Mouse (Mus musculus) limb, embryonic 13.5 days (tissue): Measurements from ENCODE around the gene A030005K14Rik. TPM values are rescaled to one million over a fixed set of nuclear protein-coding genes. Genes with fewer than 3 reads are reported as not detected.

ENCODE experiments used
- ATAC-seq: fragments of 200-750 bp; cut with Nextera tagmentation; 2 replicates; pipeline ENCODE4 v1.8.0; 2017; ENCODE audit warnings: low read depth, moderate number of reproducible peaks, moderate TSS enrichment; ENCODE audit not compliant: low FRiP score
- H3K27ac ChIP-seq: fragments of 300-500 bp; sonication (generic); 2 replicates; pipeline ENCODE4 v1.5.1; 2015; ENCODE audit warnings: inconsistent platforms, mild to moderate bottlenecking, moderate library complexity
- H3K27me3 ChIP-seq: fragments of 300-500 bp; sonication (generic); 2 replicates; pipeline ENCODE4 v1.6.1; 2015; ENCODE audit warnings: mild to moderate bottlenecking, inconsistent platforms
- H3K36me3 ChIP-seq: fragments of 300-500 bp; sonication (generic); 2 replicates; pipeline ENCODE4 v1.6.1; 2015; ENCODE audit warnings: inconsistent platforms, mild to moderate bottlenecking, moderate library complexity
- H3K4me1 ChIP-seq: fragments of 300-500 bp; sonication (generic); 2 replicates; pipeline ENCODE4 v1.6.1; 2015; ENCODE audit warnings: inconsistent platforms
- H3K4me2 ChIP-seq: fragments of 300-500 bp; sonication (generic); replicated peaks from 2 replicates; pipeline ENCODE4 v1.6.1; 2015; ENCODE audit warnings: inconsistent platforms, mild to moderate bottlenecking, moderate library complexity
- H3K4me3 ChIP-seq: fragments of 300-500 bp; sonication (generic); 2 replicates; pipeline ENCODE4 v1.5.1; 2015; ENCODE audit warnings: moderate library complexity, mild to moderate bottlenecking, inconsistent platforms
- H3K9ac ChIP-seq: fragments of 300-500 bp; sonication (generic); 2 replicates; pipeline ENCODE4 v1.6.1; 2015; ENCODE audit warnings: mild to moderate bottlenecking, inconsistent platforms
- H3K9me3 ChIP-seq: fragments of 300-500 bp; sonication (generic); 2 replicates; pipeline ENCODE4 v1.6.1; 2016; ENCODE audit warnings: inconsistent platforms
- WGBS: fragments of 180-500 bp; shearing (Covaris S2); methylation state at CpG from one replicate; pipeline ENCODE4 v1.1.7; 2015; 5-methylcytosine and 5-hydroxymethylcytosine counted together
- polyA plus RNA-seq: library from polyadenylated mRNA; unstranded; fragments of >200 nt; fragmentation: Nextera tagmentation; extraction: Ambion mirVana; gene quantifications from 2 replicates; pipeline ENCODE4 v1.2.1, GENCODE M21; 2015

A030005K14Rik gene
- polyA plus RNA-seq, 1 experiment from 2014 or later, result not detected

DNA sequence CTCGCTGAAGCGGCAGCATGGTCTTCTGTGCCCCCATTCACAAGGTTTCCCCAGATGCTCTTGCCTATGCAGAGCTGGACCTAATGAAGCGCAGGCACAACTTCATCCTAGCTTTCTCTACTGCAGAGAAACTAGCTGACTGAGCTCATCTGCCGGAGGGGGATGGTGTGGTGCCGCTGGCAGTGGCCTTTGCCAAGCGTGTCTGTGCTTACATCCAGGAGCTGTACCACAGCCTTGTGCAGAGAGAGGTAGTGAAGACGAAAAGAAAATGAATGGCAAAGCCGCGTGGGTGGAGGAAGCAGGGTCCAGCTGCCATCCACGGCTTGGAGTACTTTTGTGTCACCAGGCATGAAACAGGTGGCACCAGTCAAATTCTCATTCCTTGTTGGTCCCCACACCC is 8.0 kb upstream of the A030005K14Rik start:
- WGBS, result 86% methylated on average over 10 of the region's 10 CpGs
- Histone ChIP-seq H3K4me1 (no peaks in the 10 kb centered on the region), H3K4me3 (no peak overlapping the region), H3K9ac (no peak overlapping the region), H3K27ac (no peak overlapping the region), H3K27me3 (no peaks in the 10 kb centered on the region), H3K9me3 (no peaks in the 10 kb centered on the region), H3K4me2 (no peak overlapping the region), H3K36me3 (no peaks in the 10 kb centered on the region)
- ATAC-seq, result no peak

GRCm38 (mm10) chr1:83066577-83066976 is 7.4 kb upstream of the A030005K14Rik start:
- Histone ChIP-seq H3K27ac (no peak overlapping the region), H3K9ac (no peak overlapping the region), H3K9me3 (no peaks in the 10 kb centered on the region), H3K4me1 (no peaks in the 10 kb centered on the region), H3K27me3 (no peaks in the 10 kb centered on the region), H3K4me3 (no peak overlapping the region), H3K4me2 (no peak overlapping the region), H3K36me3 (no peaks in the 10 kb centered on the region)
- ATAC-seq, result no peak
- WGBS, result 68% methylated on average over 4 of the region's 4 CpGs

- H3K27me3 ChIP-seq, result no peaks in the 10 kb centered on the region
- no peak overlapping the region for H3K9ac ChIP-seq
- H3K4me3 ChIP-seq, result no peak overlapping the region
- H3K36me3 ChIP-seq, result no peaks in the 10 kb centered on the region
- H3K27ac ChIP-seq, result no peak overlapping the region
- no peaks in the 10 kb centered on the region for H3K9me3 ChIP-seq
- H3K4me2 ChIP-seq, result no peak overlapping the region
- WGBS, result 26% methylated on average over 3 of the region's 3 CpGs
- H3K4me1 ChIP-seq, result no peaks in the 10 kb centered on the region
- no peak for ATAC-seq
These were observed 5.7 kb upstream of the A030005K14Rik start for GRCm38 (mm10) chr1:83064851-83065250.

GRCm38 (mm10) chr1:83060643-83061042 is 1.5 kb upstream of the A030005K14Rik start, which contains the start of gene Krtap28-13:
Gene Krtap28-13 (plus strand): TSS chr1:83060930.
- 91% methylated on average over 4 of the region's 4 CpGs for WGBS
- H3K9ac ChIP-seq, result no peak within 1 kb of the TSS

GRCm38 (mm10) chr1:83058481-83058880 is 697 bp downstream of the A030005K14Rik start:
- 63% methylated on average over 1 of the region's 1 CpGs for WGBS

More at GRCm38 (mm10) chr1:83060643-83061042, 1.5 kb upstream of the A030005K14Rik start, which contains the start of gene Krtap28-13:
- Histone ChIP-seq H3K27me3 (no peaks in the 10 kb centered on the region), H3K4me2 (no peak within 1 kb of the TSS), H3K36me3 (no peaks in the 10 kb centered on the region), H3K9me3 (no peaks in the 10 kb centered on the region), H3K4me3 (no peak within 1 kb of the TSS), H3K4me1 (no peaks in the 10 kb centered on the region), H3K27ac (no peak within 1 kb of the TSS)
- no peak for ATAC-seq

GRCm38 (mm10) chr1:83044882-83045427 is 14.2 kb downstream of the A030005K14Rik start, which contains the start of gene Gm47969:
Gene Gm47969 (plus strand): TSS chr1:83044932.
- no peak within 1 kb of the TSS for H3K4me2 ChIP-seq
- H3K27me3 ChIP-seq, result no peaks in the 10 kb centered on the region
- WGBS, result 78% methylated on average over 5 of the region's 5 CpGs
- H3K9me3 ChIP-seq, result no peaks in the 10 kb centered on the region
- H3K4me3 ChIP-seq, result no peak within 1 kb of the TSS
- H3K4me1 ChIP-seq, result no peaks in the 10 kb centered on the region
- no peak for ATAC-seq
- H3K36me3 ChIP-seq, result no peaks in the 10 kb centered on the region
- no peak within 1 kb of the TSS for H3K9ac ChIP-seq
- no peak within 1 kb of the TSS for H3K27ac ChIP-seq

More at GRCm38 (mm10) chr1:83058481-83058880, 697 bp downstream of the A030005K14Rik start:
- H3K4me1 ChIP-seq, result no peaks in the 10 kb centered on the region
- no peak for ATAC-seq
- no peaks in the 10 kb centered on the region for H3K27me3 ChIP-seq
- no peak overlapping the region for H3K9ac ChIP-seq
- H3K36me3 ChIP-seq, result no peaks in the 10 kb centered on the region
- H3K4me2 ChIP-seq, result no peak overlapping the region
- no peak overlapping the region for H3K4me3 ChIP-seq
- no peak overlapping the region for H3K27ac ChIP-seq
- no peaks in the 10 kb centered on the region for H3K9me3 ChIP-seq

DNA sequence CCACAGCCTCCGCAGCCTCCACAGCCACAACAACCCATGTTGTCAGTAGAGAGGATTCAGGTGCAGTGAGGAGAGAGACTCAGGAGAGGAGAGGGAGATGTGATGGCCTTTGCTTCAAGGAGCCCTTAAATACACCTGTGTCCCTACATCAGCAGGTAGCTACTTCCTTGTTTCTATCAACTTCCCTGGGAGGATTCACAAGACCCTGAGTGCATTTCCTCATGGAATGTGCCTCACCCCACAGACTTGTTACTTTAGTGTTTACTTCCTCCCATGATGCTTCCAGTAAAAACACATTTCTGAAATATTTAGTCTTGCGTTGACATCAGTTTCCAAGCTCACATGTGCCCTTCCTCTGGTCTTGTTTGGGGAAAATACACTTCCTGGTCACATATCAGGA is 16.8 kb downstream of the A030005K14Rik start, which contains the start of gene Krtap28-10:
TSS of gene Krtap28-10 (minus strand) at position 101 of the 400 bp plus-strand sequence.
- no peaks in the 10 kb centered on the region for H3K9me3 ChIP-seq
- no peak within 1 kb of the TSS for H3K4me3 ChIP-seq
- no peak within 1 kb of the TSS for H3K27ac ChIP-seq
- peaks cover 12% of the 10 kb centered on the region for H3K4me1 ChIP-seq
- H3K4me2 ChIP-seq, result no peak within 1 kb of the TSS
- 96% methylated on average over 2 of the region's 2 CpGs for WGBS
- no peak for ATAC-seq
- no peak within 1 kb of the TSS for H3K9ac ChIP-seq
- H3K27me3 ChIP-seq, result no peaks in the 10 kb centered on the region
- H3K36me3 ChIP-seq, result no peaks in the 10 kb centered on the region

GRCm38 (mm10) chr1:83039080-83039479 is 20.1 kb downstream of the A030005K14Rik start:
- 75% methylated on average over 4 of the region's 4 CpGs for WGBS
- Histone ChIP-seq H3K4me3 (no peak overlapping the region), H3K9ac (no peak overlapping the region), H3K4me2 (no peak overlapping the region), H3K27me3 (no peaks in the 10 kb centered on the region), H3K4me1 (peaks cover 13% of the 10 kb centered on the region), H3K27ac (no peak overlapping the region), H3K36me3 (no peaks in the 10 kb centered on the region), H3K9me3 (no peaks in the 10 kb centered on the region)
- no peak for ATAC-seq

DNA sequence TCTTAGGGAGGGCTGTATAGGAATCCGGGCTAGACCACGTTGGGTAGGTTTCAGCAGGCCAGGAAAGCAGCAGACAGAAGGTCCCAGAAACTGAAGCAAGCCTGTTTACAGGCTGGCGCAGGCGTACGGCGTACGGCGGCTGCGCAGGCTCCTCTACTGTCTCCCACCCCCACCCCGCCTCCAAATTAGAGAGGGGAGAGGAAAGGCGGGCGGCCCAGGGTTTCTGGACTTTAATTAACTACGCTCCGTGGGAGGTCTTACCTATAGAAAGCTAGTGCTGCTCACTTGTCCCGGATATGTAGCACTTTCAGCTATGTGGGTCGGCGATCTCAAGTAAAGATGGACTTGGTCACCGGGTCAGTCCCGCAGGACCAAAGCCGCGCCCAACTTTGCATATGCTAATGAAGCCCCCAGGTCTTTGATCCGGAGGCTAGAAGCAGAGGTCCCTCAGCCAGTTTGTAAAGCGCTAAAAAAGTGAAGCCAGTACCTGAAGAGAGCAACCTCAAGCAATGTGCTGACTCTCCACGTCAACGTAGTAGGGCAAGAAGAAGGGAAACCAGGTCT is 21.0 kb downstream of the A030005K14Rik start, which contains the start of gene Slc19a3:
TSS of gene Slc19a3 (minus strand) at position 340 of the 564 bp plus-strand sequence.
- Histone ChIP-seq H3K27ac (peak within 1 kb of the TSS; percentile 34; the same call in 1 of the 2 replicates), H3K4me1 (peaks cover 13% of the 10 kb centered on the region)
- peak; percentile 96 for ATAC-seq

GRCm38 (mm10) chr1:83036892-83037667 is 22.1 kb downstream of the A030005K14Rik start:
- ATAC-seq, result no peak
- no peaks in the 10 kb centered on the region for H3K36me3 ChIP-seq
- 0 out of 2 replicates have a peak overlapping the region, but pooled peaks have one; percentile 59 for H3K9ac ChIP-seq
- H3K27me3 ChIP-seq, result no peaks in the 10 kb centered on the region
- H3K27ac ChIP-seq, result no peak overlapping the region
- H3K4me2 ChIP-seq, result peak overlapping the region; percentile 72
- WGBS, result 72% methylated on average over 11 of the region's 11 CpGs
- H3K4me3 ChIP-seq, result no peak overlapping the region
- H3K4me1 ChIP-seq, result peaks cover 13% of the 10 kb centered on the region
- H3K9me3 ChIP-seq, result no peaks in the 10 kb centered on the region

More for the DNA sequence above, 21.0 kb downstream of the A030005K14Rik start, which contains the start of gene Slc19a3:
- WGBS, result under 1% methylated on average over 25 of the region's 25 CpGs
- peak within 1 kb of the TSS; percentile 49 for H3K4me3 ChIP-seq
- no peaks in the 10 kb centered on the region for H3K9me3 ChIP-seq
- no peaks in the 10 kb centered on the region for H3K27me3 ChIP-seq
- H3K4me2 ChIP-seq, result peak within 1 kb of the TSS; percentile 72
- peak within 1 kb of the TSS; percentile 59 for H3K9ac ChIP-seq
- no peaks in the 10 kb centered on the region for H3K36me3 ChIP-seq

DNA sequence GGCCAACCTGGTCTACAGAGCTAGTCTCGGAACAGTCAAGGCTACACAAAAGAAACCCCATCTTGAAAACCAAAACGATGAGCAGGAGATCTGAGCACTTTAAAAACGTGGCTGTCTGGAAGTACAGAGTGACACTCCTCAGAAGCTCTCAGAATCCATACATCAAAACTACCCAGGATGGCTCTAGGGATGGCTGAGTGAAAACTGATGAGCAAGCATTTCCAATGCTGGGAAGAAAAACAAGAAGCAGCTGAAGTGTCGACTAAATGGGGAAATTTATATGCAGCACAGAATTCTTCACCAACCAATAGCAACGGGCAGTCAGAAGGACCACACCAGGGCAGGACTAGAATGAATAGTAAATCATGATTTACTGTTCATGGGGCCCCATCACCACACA is 24.7 kb downstream of the A030005K14Rik start:
- H3K4me1 ChIP-seq, result peaks cover 13% of the 10 kb centered on the region
- H3K9ac ChIP-seq, result no peak overlapping the region
- ATAC-seq, result no peak
- 41% methylated on average over 5 of the region's 5 CpGs for WGBS
- no peak overlapping the region for H3K27ac ChIP-seq
- no peaks in the 10 kb centered on the region for H3K27me3 ChIP-seq
- no peaks in the 10 kb centered on the region for H3K36me3 ChIP-seq
- no peaks in the 10 kb centered on the region for H3K9me3 ChIP-seq
- H3K4me3 ChIP-seq, result no peak overlapping the region
- H3K4me2 ChIP-seq, result no peak overlapping the region

DNA sequence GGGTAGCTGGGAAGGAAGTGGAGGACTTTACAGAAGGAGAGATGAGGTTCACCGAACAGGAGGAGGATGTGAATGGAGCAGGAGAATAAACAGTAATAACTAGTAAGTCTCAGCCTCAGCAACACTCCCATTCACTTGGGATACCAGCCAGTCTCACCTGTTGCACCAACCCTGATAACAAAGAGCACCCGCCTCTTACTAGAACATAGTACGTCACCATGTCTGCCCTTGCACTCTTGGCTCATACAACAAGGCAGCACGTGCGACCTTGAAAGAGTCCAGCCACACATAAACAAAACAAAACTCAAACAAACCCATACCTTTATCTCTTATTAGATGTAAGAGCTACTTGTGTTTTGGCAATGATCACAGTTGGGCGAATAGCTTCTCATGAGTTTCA is 26.7 kb downstream of the A030005K14Rik start:
- no peak overlapping the region for H3K9ac ChIP-seq
- H3K9me3 ChIP-seq, result no peaks in the 10 kb centered on the region
- no peak overlapping the region for H3K4me2 ChIP-seq
- H3K27ac ChIP-seq, result no peak overlapping the region
- H3K4me3 ChIP-seq, result no peak overlapping the region
- 93% methylated on average over 6 of the region's 6 CpGs for WGBS
- ATAC-seq, result no peak
- H3K27me3 ChIP-seq, result no peaks in the 10 kb centered on the region
- H3K4me1 ChIP-seq, result peaks cover 3% of the 10 kb centered on the region; the same call in 1 of the 2 replicates
- H3K36me3 ChIP-seq, result no peaks in the 10 kb centered on the region
